Mouse (Mus musculus): ENCODE measurements around the gene Fyco1. TPM values are rescaled to one million over a fixed set of nuclear protein-coding genes. Genes with fewer than 3 reads are reported as not detected.
A peak's percentile ranks its signal among the peaks of the same experiment; 100 is the strongest.

Gene Fyco1
- polyA plus RNA-seq, 1 experiment from 2014 or later = 9.6 TPM

- Histone ChIP-seq H3K4me2 (peak overlapping the region; percentile 86), H3K9ac (no peak overlapping the region), H3K9me3 (no peaks in the 10 kb centered on the region), H3K4me3 (peak overlapping the region; percentile 75; the same call in 1 of the 2 replicates), H3K4me1 (replicated peaks) (peaks cover 12% of the 10 kb centered on the region), H3K27ac (replicated peaks) (no peak overlapping the region), H3K27me3 (no peaks in the 10 kb centered on the region), H3K36me3 (no peaks in the 10 kb centered on the region)
- WGBS = 79% methylated on average over 2 of the region's 2 CpGs
- no peak for ATAC-seq (ENCODE audit: low read depth)
Observed at GRCm38 (mm10) chr9:123849976-123850695, 1.6 kb downstream of the Fyco1 start.

DNA sequence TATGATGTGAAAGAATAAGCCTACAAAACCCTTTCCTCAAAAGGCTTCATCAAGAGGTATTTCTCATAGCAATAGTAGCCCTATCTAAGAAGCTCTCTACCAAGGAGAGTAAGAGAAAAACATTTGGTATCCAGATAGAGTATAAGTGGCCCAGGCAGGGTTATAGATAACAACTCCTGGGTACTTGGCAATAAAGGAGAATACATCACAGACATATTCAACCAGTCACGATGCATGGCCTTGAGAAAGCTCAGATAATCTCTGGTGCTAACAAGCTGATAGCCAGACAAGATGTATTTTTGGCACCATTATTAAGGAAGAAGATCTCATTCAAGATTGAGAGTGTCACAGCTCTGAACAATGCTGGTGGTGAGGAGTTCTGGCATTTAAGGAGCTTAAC is 5.2 kb downstream of the Fyco1 start:
- Histone ChIP-seq H3K27ac (replicated peaks) (no peak overlapping the region), H3K9ac (no peak overlapping the region), H3K36me3 (peaks cover 4% of the 10 kb centered on the region; the same call in 1 of the 2 replicates), H3K27me3 (no peaks in the 10 kb centered on the region), H3K9me3 (no peaks in the 10 kb centered on the region), H3K4me1 (replicated peaks) (peaks cover 8% of the 10 kb centered on the region), H3K4me2 (no peak overlapping the region), H3K4me3 (no peak overlapping the region)
- WGBS = 93% methylated on average over 1 of the region's 1 CpGs
- ATAC-seq (ENCODE audit: low read depth) = no peak

DNA sequence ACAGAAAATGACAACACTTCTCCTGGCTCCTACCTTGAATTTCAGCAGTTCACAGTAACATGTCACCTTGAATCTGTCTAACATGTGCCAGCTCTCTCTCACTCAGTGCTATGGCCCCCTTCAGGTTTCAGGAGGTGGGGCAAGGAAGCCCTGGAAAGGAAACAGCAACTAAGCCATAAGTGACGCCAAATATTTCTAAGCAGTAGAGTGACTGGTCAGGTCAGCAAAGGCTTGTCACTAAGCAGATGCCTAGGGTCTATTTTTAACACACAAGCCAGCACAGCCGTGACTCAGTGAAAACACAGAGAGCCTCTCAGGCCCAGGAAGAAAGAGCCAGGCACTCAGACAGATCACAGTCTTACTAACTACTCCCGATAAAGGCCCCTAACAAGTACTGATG is 6.6 kb downstream of the Fyco1 start:
- Histone ChIP-seq H3K9me3 (no peaks in the 10 kb centered on the region), H3K4me1 (replicated peaks) (no peaks in the 10 kb centered on the region; the same call in 1 of the 2 replicates), H3K36me3 (peaks cover 10% of the 10 kb centered on the region), H3K9ac (no peak overlapping the region), H3K4me3 (no peak overlapping the region), H3K27ac (replicated peaks) (no peak overlapping the region), H3K4me2 (no peak overlapping the region), H3K27me3 (no peaks in the 10 kb centered on the region)
- ATAC-seq (ENCODE audit: low read depth) = no peak
- 80% methylated on average over 3 of the region's 3 CpGs for WGBS

DNA sequence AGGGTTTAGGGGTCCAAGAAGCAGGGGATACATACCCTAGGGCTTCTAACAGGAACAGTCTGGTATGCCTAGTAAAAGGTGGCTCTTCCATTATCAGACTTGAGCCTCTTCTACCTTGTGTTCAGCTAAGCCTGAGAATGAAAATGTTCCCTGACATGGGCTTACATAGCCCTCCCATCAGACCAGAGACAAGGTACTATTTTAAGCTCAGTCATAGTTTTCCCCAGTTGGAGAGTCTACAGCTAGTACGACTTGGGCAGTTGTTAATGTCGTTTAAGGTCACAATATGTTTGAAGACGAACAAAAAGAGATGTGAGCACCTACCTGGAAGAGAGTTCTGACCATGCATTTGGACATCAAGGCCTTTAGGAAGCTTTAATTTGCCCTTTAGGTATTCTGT is 7.2 kb downstream of the Fyco1 start:
- H3K4me3 ChIP-seq = no peak overlapping the region
- H3K27me3 ChIP-seq = no peaks in the 10 kb centered on the region
- H3K36me3 ChIP-seq = peaks cover 13% of the 10 kb centered on the region
- H3K4me1 ChIP-seq (replicated peaks) = no peaks in the 10 kb centered on the region
- no peak overlapping the region for H3K9ac ChIP-seq
- H3K4me2 ChIP-seq = no peak overlapping the region
- H3K9me3 ChIP-seq = no peaks in the 10 kb centered on the region
- no peak for ATAC-seq (ENCODE audit: low read depth)
- H3K27ac ChIP-seq (replicated peaks) = no peak overlapping the region
- 83% methylated on average over 3 of the region's 3 CpGs for WGBS

DNA sequence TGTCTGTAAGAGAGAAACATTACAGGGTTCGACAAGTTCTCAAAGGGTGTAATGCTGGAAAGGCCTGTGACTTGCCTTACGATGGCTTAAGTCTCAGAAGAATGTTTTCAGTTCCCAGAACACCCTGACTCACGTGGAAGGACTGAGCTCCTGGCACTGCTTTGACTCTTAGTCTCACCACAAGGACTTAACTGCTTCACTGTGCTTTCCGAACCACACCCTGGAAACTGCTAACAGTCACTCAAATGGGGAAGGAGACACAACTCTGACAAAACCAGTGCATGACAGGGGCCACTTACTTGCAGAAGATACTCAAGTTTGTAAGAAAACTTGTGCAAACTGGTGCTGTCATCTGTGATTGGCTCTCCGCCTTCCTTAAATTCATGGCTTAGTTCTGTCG is 11.5 kb downstream of the Fyco1 start:
- H3K27ac ChIP-seq (replicated peaks) = no peak overlapping the region
- no peak for ATAC-seq (ENCODE audit: low read depth)
- no peaks in the 10 kb centered on the region for H3K9me3 ChIP-seq
- H3K36me3 ChIP-seq = peaks cover 40% of the 10 kb centered on the region
- WGBS = 91% methylated on average over 6 of the region's 6 CpGs
- H3K4me1 ChIP-seq (replicated peaks) = no peaks in the 10 kb centered on the region
- H3K4me3 ChIP-seq = no peak overlapping the region
- no peak overlapping the region for H3K9ac ChIP-seq
- H3K4me2 ChIP-seq = no peak overlapping the region
- no peaks in the 10 kb centered on the region for H3K27me3 ChIP-seq

- no peak for ATAC-seq (ENCODE audit: low read depth)
- no peaks in the 10 kb centered on the region for H3K4me1 ChIP-seq (replicated peaks)
- H3K27ac ChIP-seq (replicated peaks) = no peak overlapping the region
- H3K4me3 ChIP-seq = no peak overlapping the region
- no peak overlapping the region for H3K4me2 ChIP-seq
- 97% methylated on average over 3 of the region's 3 CpGs for WGBS
- H3K27me3 ChIP-seq = no peaks in the 10 kb centered on the region
- no peak overlapping the region for H3K9ac ChIP-seq
- H3K36me3 ChIP-seq = peaks cover 54% of the 10 kb centered on the region
- no peaks in the 10 kb centered on the region for H3K9me3 ChIP-seq
Observed at GRCm38 (mm10) chr9:123835851-123836250, 15.8 kb downstream of the Fyco1 start.

- Histone ChIP-seq H3K27ac (replicated peaks) (no peak overlapping the region), H3K9me3 (no peaks in the 10 kb centered on the region), H3K9ac (no peak overlapping the region), H3K4me2 (no peak overlapping the region), H3K4me3 (no peak overlapping the region), H3K4me1 (replicated peaks) (no peaks in the 10 kb centered on the region), H3K36me3 (peaks cover 58% of the 10 kb centered on the region), H3K27me3 (no peaks in the 10 kb centered on the region)
- no peak for ATAC-seq (ENCODE audit: low read depth)
- WGBS = 95% methylated on average over 4 of the region's 4 CpGs
Observed at GRCm38 (mm10) chr9:123828916-123829315, 22.8 kb downstream of the Fyco1 start.

DNA sequence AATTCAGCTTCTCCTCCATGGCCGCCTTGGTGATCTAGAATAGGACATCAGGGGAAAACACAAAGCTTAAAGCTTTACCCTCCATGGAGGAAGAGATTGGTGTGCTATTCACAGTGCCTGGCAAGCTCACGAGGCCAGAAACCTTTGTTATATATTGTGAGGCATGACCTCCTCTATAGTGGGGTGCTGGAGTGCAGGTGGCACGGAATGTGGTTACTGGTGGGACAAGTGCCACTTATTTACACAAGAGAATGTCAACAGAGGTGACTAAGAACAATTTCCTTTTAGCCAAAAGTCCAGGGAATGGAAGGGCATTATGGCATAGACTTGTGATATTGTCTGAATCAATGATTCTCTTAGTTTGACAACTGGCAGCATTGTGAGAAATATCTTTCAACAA is 25.1 kb downstream of the Fyco1 start:
- Histone ChIP-seq H3K27ac (replicated peaks) (no peak overlapping the region), H3K9me3 (no peaks in the 10 kb centered on the region), H3K4me2 (no peak overlapping the region), H3K9ac (no peak overlapping the region), H3K4me1 (replicated peaks) (no peaks in the 10 kb centered on the region), H3K27me3 (no peaks in the 10 kb centered on the region), H3K4me3 (no peak overlapping the region), H3K36me3 (peaks cover 80% of the 10 kb centered on the region)
- 93% methylated on average over 3 of the region's 3 CpGs for WGBS
- no peak for ATAC-seq (ENCODE audit: low read depth)

GRCm38 (mm10) chr9:123818601-123819000 is 33.1 kb downstream of the Fyco1 start:
- Histone ChIP-seq H3K9me3 (no peaks in the 10 kb centered on the region), H3K9ac (no peak overlapping the region), H3K4me3 (no peak overlapping the region), H3K27ac (replicated peaks) (no peak overlapping the region), H3K4me2 (no peak overlapping the region), H3K4me1 (replicated peaks) (no peaks in the 10 kb centered on the region), H3K27me3 (no peaks in the 10 kb centered on the region), H3K36me3 (peaks cover 44% of the 10 kb centered on the region)
- 92% methylated on average over 2 of the region's 2 CpGs for WGBS
- ATAC-seq (ENCODE audit: low read depth) = no peak

DNA sequence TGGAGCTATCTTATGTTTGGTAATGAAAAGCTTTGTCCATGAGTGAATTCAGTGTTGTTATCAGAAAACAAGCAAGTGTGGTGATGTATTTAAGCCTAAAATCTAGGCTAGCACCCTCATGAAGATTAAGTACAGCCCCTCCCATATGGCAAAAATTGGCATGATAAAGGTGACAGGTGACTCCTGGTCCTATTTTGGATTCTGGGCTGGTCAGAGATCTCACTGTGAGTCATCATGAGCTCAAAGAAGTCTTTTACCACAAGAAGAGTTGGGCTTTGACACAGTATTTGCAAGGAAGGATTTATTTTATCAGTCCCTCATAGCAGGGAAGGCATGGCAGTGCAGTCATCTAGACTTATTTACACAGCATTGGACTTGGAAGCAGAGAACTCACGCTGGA is 35.7 kb downstream of the Fyco1 start:
- Histone ChIP-seq H3K9ac (no peak overlapping the region), H3K4me1 (replicated peaks) (no peaks in the 10 kb centered on the region), H3K9me3 (no peaks in the 10 kb centered on the region), H3K27ac (replicated peaks) (no peak overlapping the region), H3K4me3 (no peak overlapping the region), H3K4me2 (no peak overlapping the region), H3K36me3 (peaks cover 26% of the 10 kb centered on the region), H3K27me3 (no peaks in the 10 kb centered on the region)
- 93% methylated on average over 1 of the region's 1 CpGs for WGBS
- no peak for ATAC-seq (ENCODE audit: low read depth)

DNA sequence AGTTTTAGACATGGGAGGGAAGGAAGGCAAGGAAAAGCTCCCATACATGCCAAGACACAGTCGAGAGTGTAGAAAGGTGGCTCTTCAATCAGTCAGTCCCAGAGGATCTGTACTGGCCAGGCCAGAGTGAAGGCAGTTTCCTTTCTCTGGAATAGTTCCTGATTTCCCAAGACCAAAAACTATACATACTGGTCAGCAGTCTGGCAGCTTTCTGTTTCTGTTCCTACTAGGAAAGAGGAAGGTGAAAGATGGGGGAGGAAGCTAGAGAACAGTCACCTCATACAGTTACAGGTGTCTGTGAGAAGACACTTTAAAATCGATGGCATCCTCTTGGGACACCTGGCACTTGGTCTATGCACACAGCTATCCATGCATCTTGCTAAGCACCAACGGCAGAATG is 36.3 kb downstream of the Fyco1 start:
- peaks cover 28% of the 10 kb centered on the region for H3K36me3 ChIP-seq
- no peak overlapping the region for H3K4me2 ChIP-seq
- no peaks in the 10 kb centered on the region for H3K4me1 ChIP-seq (replicated peaks)
- no peaks in the 10 kb centered on the region for H3K9me3 ChIP-seq
- no peaks in the 10 kb centered on the region for H3K27me3 ChIP-seq
- WGBS = 89% methylated on average over 3 of the region's 3 CpGs
- H3K4me3 ChIP-seq = no peak overlapping the region
- H3K9ac ChIP-seq = no peak overlapping the region
- no peak for ATAC-seq (ENCODE audit: low read depth)
- H3K27ac ChIP-seq (replicated peaks) = no peak overlapping the region

- Histone ChIP-seq H3K9me3 (no peaks in the 10 kb centered on the region), H3K4me3 (no peak overlapping the region), H3K9ac (no peak overlapping the region), H3K4me1 (replicated peaks) (no peaks in the 10 kb centered on the region), H3K27me3 (no peaks in the 10 kb centered on the region), H3K36me3 (peaks cover 32% of the 10 kb centered on the region), H3K4me2 (no peak overlapping the region), H3K27ac (replicated peaks) (no peak overlapping the region)
- WGBS = 83% methylated on average over 4 of the region's 4 CpGs
- ATAC-seq (ENCODE audit: low read depth) = no peak
Observed at GRCm38 (mm10) chr9:123814821-123815220, 36.9 kb downstream of the Fyco1 start.

GRCm38 (mm10) chr9:123814326-123814725 is 37.4 kb downstream of the Fyco1 start:
- Histone ChIP-seq H3K27ac (replicated peaks) (no peak overlapping the region), H3K4me2 (no peak overlapping the region), H3K36me3 (peaks cover 32% of the 10 kb centered on the region), H3K4me1 (replicated peaks) (no peaks in the 10 kb centered on the region), H3K9ac (no peak overlapping the region), H3K9me3 (no peaks in the 10 kb centered on the region), H3K27me3 (no peaks in the 10 kb centered on the region), H3K4me3 (no peak overlapping the region)
- WGBS = 71% methylated on average over 2 of the region's 2 CpGs
- ATAC-seq (ENCODE audit: low read depth) = no peak
